In genomic region chr12:59129592-59129991, GRCm38 (mm10) we compare ENCODE assay signal across 8 mouse cellular contexts. TPM values are rescaled to one million over a fixed set of nuclear protein-coding genes. Genes with fewer than 3 reads are reported as not detected.
A peak's percentile ranks its signal among the peaks of the same experiment; 100 is the strongest.
DNase-seq lines count a peak whose midpoint lies in the region; ATAC-seq lines count a peak whose summit lies in the region.

No protein-coding gene starts in this region.

- peak overlapping the region; percentile 70 for H3K4me3 ChIP-seq in brown adipose tissue, adult 24 weeks (ENCODE audit: insufficient read depth, low read depth, low read length)
- peak overlapping the region; percentile 86 for H3K4me3 ChIP-seq in forebrain, embryonic 15.5 days
- peak overlapping the region; percentile 85 for H3K4me3 ChIP-seq in hindbrain, embryonic 13.5 days
- H3K4me3 ChIP-seq in limb, embryonic 11.5 days (ENCODE audit: low read depth, low read length) = peak overlapping the region; percentile 30
- H3K4me3 ChIP-seq in midbrain, embryonic 16.5 days (ENCODE audit: low read depth, low read length) = peak overlapping the region; percentile 56

- peaks cover 9% of the 10 kb centered on the region for H3K4me1 ChIP-seq in brown adipose tissue, adult 24 weeks (ENCODE audit: control insufficient read depth, insufficient read depth, insufficient read length, low read length)
- H3K4me1 ChIP-seq in forebrain, embryonic 15.5 days = peaks cover 34% of the 10 kb centered on the region
- peaks cover 24% of the 10 kb centered on the region for H3K4me1 ChIP-seq in hindbrain, embryonic 13.5 days (replicated peaks)
- H3K4me1 ChIP-seq in limb, embryonic 11.5 days (ENCODE audit: control insufficient read depth, insufficient read depth, low read length) = peaks cover 2% of the 10 kb centered on the region; the same call in 1 of the 2 replicates
- H3K4me1 ChIP-seq in midbrain, embryonic 16.5 days (ENCODE audit: control insufficient read depth, insufficient read depth, low read length) = peaks cover 21% of the 10 kb centered on the region

- H3K9ac ChIP-seq in forebrain, embryonic 15.5 days (replicated peaks) = 0 out of 2 replicates have a peak overlapping the region, but pooled peaks have one; percentile 32
- peak overlapping the region; percentile 51; the same call in 1 of the 2 replicates for H3K9ac ChIP-seq in hindbrain, embryonic 13.5 days
- no peak overlapping the region for H3K9ac ChIP-seq in limb, embryonic 11.5 days (ENCODE audit: low read length)
- no peak overlapping the region for H3K9ac ChIP-seq in midbrain, embryonic 16.5 days (ENCODE audit: low read depth, low read length)

- 6% methylated on average over 6 of the region's 6 CpGs for WGBS in forebrain, embryonic 15.5 days
- WGBS in hindbrain, embryonic 13.5 days = 16% methylated on average over 6 of the region's 6 CpGs
- 23% methylated on average over 6 of the region's 6 CpGs for WGBS in limb, embryonic 11.5 days
- WGBS in midbrain, embryonic 16.5 days = 12% methylated on average over 6 of the region's 6 CpGs

- ATAC-seq in forebrain, embryonic 15.5 days (replicated peaks) = 0 out of 2 replicates have a peak, but pooled peaks have one; percentile 27
- ATAC-seq in hindbrain, embryonic 13.5 days (ENCODE audit: low FRiP score) = no peak
- ATAC-seq in limb, embryonic 11.5 days (ENCODE audit: insufficient number of reproducible peaks, low FRiP score, low TSS enrichment, low read depth) = peak; percentile 48; the same call in 1 of the 2 replicates
- ATAC-seq in midbrain, embryonic 16.5 days = no peak

- H3K27me3 ChIP-seq in forebrain, embryonic 15.5 days = no peaks in the 10 kb centered on the region
- H3K27me3 ChIP-seq in hindbrain, embryonic 13.5 days = no peaks in the 10 kb centered on the region
- H3K27me3 ChIP-seq in limb, embryonic 11.5 days (ENCODE audit: control insufficient read depth, insufficient read depth, low read length) = no peaks in the 10 kb centered on the region
- H3K27me3 ChIP-seq in midbrain, embryonic 16.5 days (ENCODE audit: control insufficient read depth, insufficient read depth, low read depth, low read length) = no peaks in the 10 kb centered on the region

- peak; percentile 14 for DNase-seq in ovary, postnatal 10 days (ENCODE audit: low spot score)
- DNase-seq in ovary, postnatal 36 days (ENCODE audit: low spot score) = no peak
- peak; percentile 62 for DNase-seq in limb, embryonic 11.5 days (ENCODE audit: low spot score)
- DNase-seq in c-Kit-positive CD71-positive TER-119-positive erythroid progenitor cells, embryonic 14.5 days (ENCODE audit: low spot score) = no peak

- H3K27ac ChIP-seq in brown adipose tissue, adult 24 weeks (replicated peaks; ENCODE audit: low read depth, low read length) = no peak overlapping the region
- peak overlapping the region; percentile 65 for H3K27ac ChIP-seq in forebrain, embryonic 15.5 days (replicated peaks)
- no peak overlapping the region for H3K27ac ChIP-seq in hindbrain, embryonic 13.5 days
- no peak overlapping the region for H3K27ac ChIP-seq in limb, embryonic 11.5 days (replicated peaks; ENCODE audit: low read depth, low read length)
- no peak overlapping the region for H3K27ac ChIP-seq in midbrain, embryonic 16.5 days (ENCODE audit: low read length)

- H3K4me2 ChIP-seq in forebrain, embryonic 15.5 days (replicated peaks) = peak overlapping the region; percentile 84
- H3K4me2 ChIP-seq in hindbrain, embryonic 13.5 days = peak overlapping the region; percentile 76
- peak overlapping the region; percentile 70; the same call in 1 of the 2 replicates for H3K4me2 ChIP-seq in limb, embryonic 11.5 days (ENCODE audit: low read depth, severe bottlenecking)
- peak overlapping the region; percentile 85 for H3K4me2 ChIP-seq in midbrain, embryonic 16.5 days (ENCODE audit: low read length)

- no peaks in the 10 kb centered on the region for H3K9me3 ChIP-seq in forebrain, embryonic 15.5 days
- H3K9me3 ChIP-seq in hindbrain, embryonic 13.5 days = no peaks in the 10 kb centered on the region
- H3K9me3 ChIP-seq in limb, embryonic 11.5 days (ENCODE audit: control insufficient read depth, low read length) = no peaks in the 10 kb centered on the region
- no peaks in the 10 kb centered on the region for H3K9me3 ChIP-seq in midbrain, embryonic 16.5 days (replicated peaks; ENCODE audit: control insufficient read depth, low read length, poor library complexity, severe bottlenecking)

- no peaks in the 10 kb centered on the region for H3K36me3 ChIP-seq in forebrain, embryonic 15.5 days
- no peaks in the 10 kb centered on the region for H3K36me3 ChIP-seq in hindbrain, embryonic 13.5 days
- H3K36me3 ChIP-seq in limb, embryonic 11.5 days (ENCODE audit: control insufficient read depth, insufficient read depth, low read length) = no peaks in the 10 kb centered on the region
- H3K36me3 ChIP-seq in midbrain, embryonic 16.5 days (ENCODE audit: control insufficient read depth, insufficient read depth, low read length) = no peaks in the 10 kb centered on the region

RNA-seq across cellular contexts. Expression of gene Mia2, which starts 34.0 kb away (rescaled TPM):
- 60.2 and 62.5 TPM in 2 replicates for polyA plus RNA-seq in brown adipose tissue, adult 24 weeks (2012; ENCODE audit: insufficient read depth, insufficient read length, missing spikeins)
- 32.3 and 37.2 TPM in 2 replicates for polyA plus RNA-seq in forebrain, embryonic 15.5 days (2015; fragmentation: Nextera tagmentation; extraction: Ambion mirVana)
- polyA plus RNA-seq in hindbrain, embryonic 13.5 days (2015; fragmentation: Nextera tagmentation; extraction: Ambion mirVana) = 38.1 and 42.3 TPM in 2 replicates
- 65.9 and 73.3 TPM in 2 replicates for polyA plus RNA-seq in limb, embryonic 11.5 days (2014; fragmentation: Nextera tagmentation; extraction: Ambion mirVana)
- 28.5 and 35.2 TPM in 2 replicates for polyA plus RNA-seq in midbrain, embryonic 16.5 days (2015; fragmentation: Nextera tagmentation; extraction: Ambion mirVana)

Comparison
In these comparisons a context has a peak if more than half of its experiments do, and no peak if none do; other contexts are left out.
1. DNase-seq: peak in ovary, postnatal 10 days (single experiment) and limb, embryonic 11.5 days (single experiment); none in ovary, postnatal 36 days (single experiment) and c-Kit-positive CD71-positive TER-119-positive erythroid progenitor cells, embryonic 14.5 days (single experiment).
2. H3K4me3 ChIP-seq: peak in every context shown above with its lines; median percentile 86 in forebrain, embryonic 15.5 days; 85 in hindbrain, embryonic 13.5 days; 70 in brown adipose tissue, adult 24 weeks; 56 in midbrain, embryonic 16.5 days; 30 in limb, embryonic 11.5 days.
3. ATAC-seq: peak in forebrain, embryonic 15.5 days (single experiment) and limb, embryonic 11.5 days (single experiment); none in hindbrain, embryonic 13.5 days (single experiment) and midbrain, embryonic 16.5 days (single experiment).
4. H3K9ac ChIP-seq: peak in forebrain, embryonic 15.5 days (single experiment) and hindbrain, embryonic 13.5 days (single experiment); none in limb, embryonic 11.5 days (single experiment) and midbrain, embryonic 16.5 days (single experiment).
5. Peak in every context shown above with its lines, with median percentiles within 50 percentile points of each other: H3K4me2 ChIP-seq.